Mouse (Mus musculus) layer of hippocampus, adult 18-20 months (tissue): ENCODE measurements around the gene Gm5485. TPM values are rescaled to one million over a fixed set of nuclear protein-coding genes. Genes with fewer than 3 reads are reported as not detected.

Experiments used
- DNase-seq, 2 experiments: peaks; one replicate each; pipeline ENCODE4 v3.0.0; 2022; ENCODE audit warnings: low spot score in 2 of 2
- total RNA-seq, 2 experiments: library from RNA; stranded (reverse); gene quantifications; 2 replicates each; pipeline ENCODE4 v1.2.3; 2021

Gm5485 gene
- total RNA-seq, 2 experiments from 2014 or later, result not detected

DNA sequence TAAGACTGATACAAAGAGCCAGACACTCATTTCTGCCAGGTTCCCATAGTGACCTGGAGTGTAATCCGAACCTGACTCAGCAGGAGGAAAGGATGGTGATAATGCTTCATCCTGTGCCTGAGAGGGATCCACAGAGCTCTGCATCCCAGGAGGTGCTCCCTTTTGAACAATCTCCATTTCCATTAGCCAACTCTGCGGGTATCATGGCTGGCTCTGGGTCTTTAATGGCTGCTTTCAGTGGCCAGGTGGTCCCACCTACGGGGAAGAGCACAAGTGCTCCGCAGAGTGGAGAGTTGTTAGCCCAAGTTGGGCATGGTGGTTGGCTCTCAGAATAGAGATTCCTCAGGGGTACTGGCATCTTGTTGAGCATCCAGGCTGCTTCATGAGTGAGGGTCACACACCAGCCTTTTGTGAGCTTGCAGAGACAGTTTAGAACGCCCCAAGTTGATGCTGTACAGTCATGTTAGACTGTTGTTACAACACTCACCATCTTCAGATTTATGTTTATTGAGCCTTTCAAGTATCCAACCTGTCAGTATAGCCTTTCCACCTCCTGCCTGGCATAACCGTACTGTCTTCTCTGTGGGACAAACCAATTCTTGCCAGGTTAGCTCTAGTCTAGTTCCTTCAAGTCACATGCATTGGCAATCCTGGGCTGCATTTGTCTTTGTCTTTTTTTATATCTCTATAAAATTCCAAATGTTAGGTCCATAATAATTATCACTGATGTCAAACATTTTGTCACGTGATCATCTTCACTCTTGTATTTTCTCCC, 38.3 kb downstream of the Gm5485 start:
- no peak for DNase-seq

DNA sequence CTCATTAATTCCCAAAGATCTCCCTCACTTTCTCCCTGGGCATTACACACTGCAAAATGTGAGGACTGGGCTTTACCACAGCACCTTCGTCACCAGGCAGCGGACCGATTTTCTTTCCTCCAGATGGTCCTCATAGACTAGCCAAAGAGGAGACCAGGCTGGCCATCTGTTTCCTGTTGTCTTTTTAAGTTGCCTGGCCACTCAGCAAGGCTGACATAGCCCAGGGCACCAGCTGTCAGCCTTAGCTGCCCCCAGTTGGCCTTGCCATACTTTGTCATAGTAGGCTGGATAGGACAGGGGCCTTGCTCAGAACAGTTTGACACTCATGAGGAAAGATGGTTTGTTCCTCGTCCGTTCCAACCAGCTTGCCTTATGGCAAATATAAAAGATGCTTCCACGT, 39.8 kb downstream of the Gm5485 start:
- no peak for DNase-seq

DNA sequence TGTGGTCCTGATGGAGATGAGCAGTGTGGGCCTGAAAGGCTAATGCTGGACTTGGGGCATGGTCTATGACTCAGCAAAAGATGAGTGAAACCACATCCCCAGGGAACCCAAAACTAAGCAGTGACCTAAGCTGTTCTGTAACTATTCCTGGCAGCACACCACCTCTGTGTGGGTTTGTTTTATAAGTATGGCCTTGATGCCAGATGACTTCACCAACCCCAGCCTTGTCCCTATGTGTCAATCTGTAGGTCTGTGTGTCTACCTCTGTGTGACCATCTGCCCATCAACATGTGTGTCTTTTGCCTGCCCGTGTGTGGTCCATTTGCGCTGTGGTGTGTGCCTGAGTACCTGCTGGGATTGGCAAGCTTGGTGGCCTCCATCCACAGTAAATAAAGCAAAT, 44.1 kb downstream of the Gm5485 start:
- DNase-seq, result no peak

DNA sequence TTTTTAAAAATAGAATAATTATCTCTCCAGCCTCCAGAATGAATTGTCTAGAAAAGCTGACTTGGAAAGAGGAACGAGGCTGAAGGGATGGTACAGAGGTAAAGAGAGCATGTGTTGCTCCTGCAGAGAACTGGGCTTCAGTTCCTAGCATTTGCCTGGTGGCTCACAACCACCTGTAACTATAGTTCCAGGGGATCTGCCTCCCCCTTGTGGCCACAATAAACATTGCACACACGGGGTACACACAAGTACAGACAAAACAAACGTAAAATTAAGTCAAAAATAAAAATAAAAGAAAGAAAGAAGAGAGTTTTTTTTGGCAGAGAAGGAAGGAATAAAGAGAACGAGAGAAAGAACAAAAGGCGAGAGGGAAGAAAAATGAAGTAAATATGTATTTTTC, 45.4 kb downstream of the Gm5485 start:
- DNase-seq, result no peak

DNA sequence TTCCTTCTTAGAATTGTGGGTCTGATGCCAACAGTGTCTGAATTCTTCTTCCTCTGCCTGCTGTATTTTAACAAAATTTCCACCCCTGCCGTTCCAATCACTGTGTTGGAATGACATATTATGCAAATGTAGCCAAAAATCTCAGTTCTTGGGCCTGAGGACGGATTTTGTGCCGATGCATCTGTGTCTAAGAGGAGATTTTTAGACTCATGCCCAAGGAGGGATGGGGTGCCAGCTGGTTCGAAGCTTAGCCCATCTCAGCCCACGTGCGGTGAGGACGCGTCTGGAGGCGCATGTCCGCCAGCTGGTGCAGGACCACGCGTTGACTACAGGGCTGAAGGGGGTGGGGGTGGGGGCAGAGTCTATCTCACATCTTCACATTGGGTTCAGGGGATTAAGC, 51.3 kb downstream of the Gm5485 start:
- peak; percentile 62 to 71 for DNase-seq

DNA sequence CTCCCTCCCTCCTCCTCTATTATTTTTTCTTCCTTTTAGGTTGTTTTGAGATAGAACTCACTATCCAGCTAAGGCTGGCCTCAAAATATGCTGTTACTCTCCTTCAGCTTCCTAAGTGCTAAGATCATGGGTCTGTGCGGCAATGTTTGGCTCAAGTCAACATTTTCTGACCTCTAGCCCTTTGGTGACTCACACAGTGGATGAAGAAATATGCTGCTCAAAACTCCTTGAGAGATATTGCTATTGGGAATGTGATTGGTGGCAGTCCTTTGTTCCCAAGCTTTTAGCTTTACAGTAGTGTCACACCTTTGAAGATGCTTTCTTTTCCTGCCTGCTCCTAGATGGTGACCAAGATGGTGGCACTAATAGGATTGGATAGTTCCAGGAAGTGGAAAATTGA, 55.8 kb downstream of the Gm5485 start:
- DNase-seq, result no peak

DNA sequence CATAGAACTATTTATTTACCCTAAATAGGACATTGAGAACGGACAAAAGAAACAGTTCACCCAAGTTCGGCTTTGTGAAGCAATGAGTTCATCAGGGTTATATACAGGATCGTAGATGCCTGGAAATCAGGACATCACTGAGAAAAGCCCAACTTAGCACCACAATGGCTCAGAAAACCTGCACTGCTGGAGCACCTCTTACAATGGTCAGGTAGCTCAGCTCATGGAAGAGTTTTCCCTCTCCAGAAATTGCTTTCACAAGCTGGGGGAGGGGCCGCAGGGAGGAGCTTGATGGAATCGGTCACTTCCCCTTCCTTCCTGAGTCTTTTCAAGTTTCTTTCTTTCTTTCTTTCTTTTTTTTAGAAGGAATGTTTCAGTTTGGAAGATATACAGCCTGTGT, 56.5 kb downstream of the Gm5485 start:
- DNase-seq, result no peak

Other genes starting within 250 kb of the Gm5485 start
- not detected for gene Dppa4, start 128.7 kb downstream of the Gm5485 start, total RNA-seq
- gene Dppa2, start 108.5 kb downstream of the Gm5485 start, total RNA-seq, result not detected
- under 1 TPM; 0.17 to 0.25 TPM for gene Morc1, start 18.8 kb upstream of the Gm5485 start, total RNA-seq